Mouse (Mus musculus): ENCODE data around the gene Lrrc20. TPM values are rescaled to one million over a fixed set of nuclear protein-coding genes. Genes with fewer than 3 reads are reported as not detected.

The Lrrc20 gene
- polyA plus RNA-seq, 1 experiment = 4.6 TPM

GRCm38 (mm10) chr10:61496231-61496630 lies 20.6 kb downstream of the Lrrc20 start:
- 67% methylated on average over 9 of the region's 9 CpGs for WGBS
- TF ChIP-seq POLR2A (IDR thresholded peaks at IDR 0.05; ENCODE audit: low read depth, low read length) (no peak), CTCF (conservative IDR thresholded peaks at IDR 0.05; ENCODE audit: insufficient read depth, insufficient read length, low read depth, low read length) (no peak)

GRCm38 (mm10) chr10:61499505-61500466 lies 24.2 kb downstream of the Lrrc20 start:
- Histone ChIP-seq H3K4me1 (ENCODE audit: control insufficient read depth, insufficient read depth, low read length) (0 out of 2 replicates have a peak, but pooled peaks cover 4% of the 10 kb centered on the region), H3K36me3 (ENCODE audit: control insufficient read depth, insufficient read depth, low read length) (no peaks in the 10 kb centered on the region), H3K4me3 (ENCODE audit: insufficient read depth, low read depth, low read length) (no peak overlapping the region), H3K27me3 (replicated peaks; ENCODE audit: control insufficient read depth, insufficient read depth, low read length) (no peaks in the 10 kb centered on the region), H3K27ac (ENCODE audit: insufficient read depth, low read depth, low read length) (no peak overlapping the region)
- DNase-seq = no peak
- 74% methylated on average over 20 of the region's 20 CpGs for WGBS
- TF ChIP-seq CTCF (conservative IDR thresholded peaks at IDR 0.05; ENCODE audit: insufficient read depth, insufficient read length, low read depth, low read length) (no peak), POLR2A (IDR thresholded peaks at IDR 0.05; ENCODE audit: low read depth, low read length) (no peak)

More at GRCm38 (mm10) chr10:61496231-61496630, 20.6 kb downstream of the Lrrc20 start:
- DNase-seq = no peak
- 0 out of 2 replicates have a peak, but pooled peaks cover 4% of the 10 kb centered on the region for H3K4me1 ChIP-seq (ENCODE audit: control insufficient read depth, insufficient read depth, low read length)
- no peak overlapping the region for H3K4me3 ChIP-seq (ENCODE audit: insufficient read depth, low read depth, low read length)
- H3K27ac ChIP-seq (ENCODE audit: insufficient read depth, low read depth, low read length) = no peak overlapping the region
- H3K27me3 ChIP-seq (replicated peaks; ENCODE audit: control insufficient read depth, insufficient read depth, low read length) = no peaks in the 10 kb centered on the region
- H3K36me3 ChIP-seq (ENCODE audit: control insufficient read depth, insufficient read depth, low read length) = no peaks in the 10 kb centered on the region

- H3K36me3 ChIP-seq (ENCODE audit: control insufficient read depth, insufficient read depth, low read length) = no peaks in the 10 kb centered on the region
- no peak for TF ChIP-seq POLR2A (IDR thresholded peaks at IDR 0.05; ENCODE audit: low read depth, low read length)
- TF ChIP-seq CTCF (conservative IDR thresholded peaks at IDR 0.05; ENCODE audit: insufficient read depth, insufficient read length, low read depth, low read length) = no peak
- no peaks in the 10 kb centered on the region for H3K4me1 ChIP-seq (ENCODE audit: control insufficient read depth, insufficient read depth, low read length)
- DNase-seq = no peak
- 86% methylated on average over 7 of the region's 7 CpGs for WGBS
- H3K4me3 ChIP-seq (ENCODE audit: insufficient read depth, low read depth, low read length) = no peak overlapping the region
- no peaks in the 10 kb centered on the region for H3K27me3 ChIP-seq (replicated peaks; ENCODE audit: control insufficient read depth, insufficient read depth, low read length)
- no peak overlapping the region for H3K27ac ChIP-seq (ENCODE audit: insufficient read depth, low read depth, low read length)
Observed at GRCm38 (mm10) chr10:61500756-61501155, 25.2 kb downstream of the Lrrc20 start.

GRCm38 (mm10) chr10:61504073-61504472 lies 28.5 kb downstream of the Lrrc20 start:
- Histone ChIP-seq H3K27me3 (replicated peaks; ENCODE audit: control insufficient read depth, insufficient read depth, low read length) (no peaks in the 10 kb centered on the region), H3K36me3 (ENCODE audit: control insufficient read depth, insufficient read depth, low read length) (no peaks in the 10 kb centered on the region), H3K4me3 (ENCODE audit: insufficient read depth, low read depth, low read length) (no peak overlapping the region), H3K27ac (ENCODE audit: insufficient read depth, low read depth, low read length) (no peak overlapping the region), H3K4me1 (ENCODE audit: control insufficient read depth, insufficient read depth, low read length) (no peaks in the 10 kb centered on the region)
- 89% methylated on average over 2 of the region's 2 CpGs for WGBS
- no peak for TF ChIP-seq CTCF (conservative IDR thresholded peaks at IDR 0.05; ENCODE audit: insufficient read depth, insufficient read length, low read depth, low read length)
- no peak for TF ChIP-seq POLR2A (IDR thresholded peaks at IDR 0.05; ENCODE audit: low read depth, low read length)
- no peak for DNase-seq

DNA sequence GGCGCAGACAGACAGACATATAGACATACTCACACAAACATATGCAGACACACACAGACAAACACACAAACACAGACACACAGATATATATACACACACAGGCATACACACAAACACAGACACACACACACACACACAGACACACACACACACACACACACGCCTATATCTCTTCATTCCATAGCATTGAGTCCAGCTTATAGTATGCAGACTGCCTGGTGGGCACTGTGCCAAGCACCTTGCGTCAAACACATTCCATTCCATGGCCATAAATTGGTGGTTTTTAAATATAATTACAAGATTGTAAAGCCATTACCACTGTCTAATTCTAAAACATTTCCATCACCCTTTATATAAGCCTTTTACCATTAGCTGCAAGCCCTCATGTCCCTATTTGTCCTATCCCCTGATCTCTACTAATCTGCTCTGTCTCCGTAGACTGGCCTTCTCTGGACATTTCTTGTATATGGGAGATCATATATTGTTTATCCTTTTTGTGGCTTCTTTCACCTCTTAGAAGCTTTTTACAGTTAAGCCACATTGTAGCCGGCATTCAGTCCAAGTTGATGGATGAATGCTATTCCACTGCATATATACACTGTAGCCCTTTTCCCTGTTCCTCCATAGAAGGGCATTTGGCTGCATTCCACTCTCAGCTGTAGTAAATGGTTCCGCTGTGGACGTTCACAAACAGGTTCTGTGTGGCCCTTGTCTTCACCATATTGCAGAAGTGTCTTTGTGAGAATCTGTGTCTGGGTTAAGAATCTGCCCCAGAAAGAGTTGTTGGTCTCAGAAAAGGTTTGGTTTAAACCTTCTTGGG lies 31.0 kb downstream of the Lrrc20 start:
- Histone ChIP-seq H3K4me3 (ENCODE audit: insufficient read depth, low read depth, low read length) (no peak overlapping the region), H3K27ac (ENCODE audit: insufficient read depth, low read depth, low read length) (no peak overlapping the region), H3K27me3 (replicated peaks; ENCODE audit: control insufficient read depth, insufficient read depth, low read length) (no peaks in the 10 kb centered on the region), H3K36me3 (ENCODE audit: control insufficient read depth, insufficient read depth, low read length) (no peaks in the 10 kb centered on the region), H3K4me1 (ENCODE audit: control insufficient read depth, insufficient read depth, low read length) (no peaks in the 10 kb centered on the region)
- 83% methylated on average over 7 of the region's 7 CpGs for WGBS
- TF ChIP-seq POLR2A (IDR thresholded peaks at IDR 0.05; ENCODE audit: low read depth, low read length) (no peak), CTCF (conservative IDR thresholded peaks at IDR 0.05; ENCODE audit: insufficient read depth, insufficient read length, low read depth, low read length) (no peak)
- no peak for DNase-seq

GRCm38 (mm10) chr10:61509873-61510272 lies 34.3 kb downstream of the Lrrc20 start:
- TF ChIP-seq POLR2A (IDR thresholded peaks at IDR 0.05; ENCODE audit: low read depth, low read length) (no peak), CTCF (conservative IDR thresholded peaks at IDR 0.05; ENCODE audit: insufficient read depth, insufficient read length, low read depth, low read length) (no peak)
- Histone ChIP-seq H3K4me1 (ENCODE audit: control insufficient read depth, insufficient read depth, low read length) (no peaks in the 10 kb centered on the region), H3K4me3 (ENCODE audit: insufficient read depth, low read depth, low read length) (no peak overlapping the region), H3K27me3 (replicated peaks; ENCODE audit: control insufficient read depth, insufficient read depth, low read length) (no peaks in the 10 kb centered on the region), H3K36me3 (ENCODE audit: control insufficient read depth, insufficient read depth, low read length) (no peaks in the 10 kb centered on the region), H3K27ac (ENCODE audit: insufficient read depth, low read depth, low read length) (no peak overlapping the region)
- 82% methylated on average over 5 of the region's 5 CpGs for WGBS
- DNase-seq = no peak

All from kidney, adult 2 months (tissue).